Mouse (Mus musculus): ENCODE data around the gene Sult2a7. TPM values are rescaled to one million over a fixed set of nuclear protein-coding genes. Genes with fewer than 3 reads are reported as not detected.

Gene Sult2a7
- not detected for total RNA-seq (2023)

GRCm38 (mm10) chr7:14494130-14494529 is at the start of gene Sult2a7:
Sult2a7 (minus strand) TSS chr7:14494230.

GRCm38 (mm10) chr7:14446534-14446933 is 47.5 kb downstream of the Sult2a7 start, which contains the start of gene Sult2a8:
Sult2a8 (minus strand) TSS chr7:14446769.

Other genes starting within 250 kb of the Sult2a7 start
- not detected for gene Sult2a6, start 239.4 kb downstream of the Sult2a7 start, total RNA-seq (2023)
- gene Obox8, start 160.7 kb downstream of the Sult2a7 start, total RNA-seq (2023): not detected
- not detected for gene Sult2a8, start 47.5 kb downstream of the Sult2a7 start, total RNA-seq (2023)
- not detected for gene Vmn1r90, start 69.3 kb upstream of the Sult2a7 start, total RNA-seq (2023)
- not detected for gene Obox7, start 165.3 kb upstream of the Sult2a7 start, total RNA-seq (2023)